Mouse (Mus musculus): ENCODE measurements at regions not wholly inside any gene's neighbourhood (a gene's known extent, or its start where the extent isn't known, plus 50 kb on each side); places are given as distances from the start of the nearest gene placed in this dataset.

DNA sequence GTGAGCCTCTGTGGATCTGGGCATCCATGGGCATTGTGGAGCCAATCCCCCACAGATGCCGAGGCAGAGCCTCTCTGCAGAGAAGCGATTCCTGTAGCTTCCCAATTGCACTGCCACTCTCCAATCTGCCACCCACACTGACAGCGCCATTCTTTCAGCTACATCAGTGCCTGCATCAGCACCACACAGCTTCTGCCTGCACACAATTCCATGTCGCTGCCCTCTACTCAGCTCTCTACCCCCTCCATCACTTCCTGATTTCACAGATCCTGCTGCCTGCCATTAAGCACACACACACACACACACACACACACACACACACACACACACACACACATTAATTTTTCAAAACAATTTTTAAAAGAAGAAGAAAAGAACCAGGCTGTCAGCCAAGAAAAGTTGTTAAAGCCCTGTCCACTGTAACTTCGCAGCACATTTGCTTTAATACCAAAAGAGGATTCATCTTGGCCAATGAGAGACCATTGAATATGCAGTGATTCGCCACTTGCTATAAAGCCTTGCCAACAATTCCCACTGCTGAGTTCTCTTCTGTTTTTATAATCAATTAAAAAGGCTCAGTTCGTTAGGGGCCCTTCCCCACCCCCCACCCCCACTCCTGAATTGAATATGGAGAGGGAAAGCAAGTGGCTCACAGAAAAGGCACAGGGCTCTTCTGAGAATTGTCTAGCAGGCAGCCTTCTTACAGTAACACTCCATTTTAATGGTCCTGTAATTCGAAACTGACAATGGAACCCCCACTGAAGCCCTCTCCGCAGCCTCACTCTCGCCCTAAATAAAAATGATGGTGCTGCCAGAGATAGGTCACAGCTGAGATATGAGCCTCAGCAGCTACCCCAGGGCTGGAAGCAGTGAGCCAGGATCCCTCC, 309.2 kb upstream of the Epha4 start:
- WGBS, result 40% methylated on average over 10 of the region's 10 CpGs
- no peak overlapping the region for H3K4me3 ChIP-seq
- H3K27ac ChIP-seq, result peak overlapping the region; percentile 78
- DNase-seq (ENCODE audit: low spot score), result peak; percentile 10
- H3K4me1 ChIP-seq (replicated peaks), result peaks cover 23% of the 10 kb centered on the region
- H3K9me3 ChIP-seq, result no peaks in the 10 kb centered on the region
- no peaks in the 10 kb centered on the region for H3K36me3 ChIP-seq
- H3K27me3 ChIP-seq (ENCODE audit: insufficient read depth, poor library complexity, severe bottlenecking), result no peaks in the 10 kb centered on the region

DNA sequence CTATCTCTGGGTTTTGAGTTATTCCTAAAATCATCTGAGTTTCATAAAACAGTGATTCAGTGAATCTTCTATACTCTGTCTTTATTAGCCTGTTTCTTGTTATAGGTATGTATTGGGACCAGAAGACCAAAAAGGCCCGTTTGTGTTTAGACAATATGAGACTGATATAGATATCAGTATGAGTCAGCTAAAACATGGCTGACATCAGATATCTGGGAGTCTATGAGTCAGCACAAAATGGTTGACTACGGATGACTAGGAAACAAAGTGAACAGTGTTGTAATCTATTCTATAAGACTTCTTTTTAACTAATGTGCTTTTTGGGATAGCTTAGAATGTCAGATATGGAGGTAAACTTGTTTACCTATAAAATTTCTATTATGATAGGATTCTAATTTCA, 305.2 kb upstream of the Epha4 start:
- no peak for DNase-seq (ENCODE audit: low spot score)
- H3K27ac ChIP-seq, result no peak overlapping the region
- peaks cover 21% of the 10 kb centered on the region for H3K4me1 ChIP-seq (replicated peaks)
- no peaks in the 10 kb centered on the region for H3K36me3 ChIP-seq
- WGBS, result 85% methylated on average over 2 of the region's 2 CpGs
- H3K9me3 ChIP-seq, result no peaks in the 10 kb centered on the region
- H3K27me3 ChIP-seq (ENCODE audit: insufficient read depth, poor library complexity, severe bottlenecking), result no peaks in the 10 kb centered on the region
- H3K4me3 ChIP-seq, result no peak overlapping the region

DNA sequence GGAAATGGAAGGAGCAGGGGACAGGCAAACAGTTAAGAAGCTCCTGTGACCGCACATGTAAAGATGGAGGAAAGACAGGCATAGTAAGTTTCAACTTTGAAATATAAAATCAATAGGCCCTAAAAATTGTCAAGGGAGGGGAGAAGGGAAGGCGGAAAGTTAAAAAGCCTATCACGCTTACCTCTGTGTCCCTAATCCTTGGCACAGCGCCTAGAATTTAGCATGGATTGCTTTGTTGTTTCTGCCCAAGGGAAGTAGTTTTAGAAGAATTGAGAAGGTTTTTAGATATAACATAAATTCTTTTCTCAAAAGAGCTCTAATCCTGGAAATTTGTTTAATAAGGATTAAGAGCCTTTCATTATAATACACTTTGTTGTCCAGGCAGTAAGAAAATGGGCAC, 300.6 kb upstream of the Epha4 start:
- H3K27ac ChIP-seq, result no peak overlapping the region
- no peaks in the 10 kb centered on the region for H3K9me3 ChIP-seq
- WGBS, result 94% methylated on average over 4 of the region's 4 CpGs
- H3K27me3 ChIP-seq (ENCODE audit: insufficient read depth, poor library complexity, severe bottlenecking), result no peaks in the 10 kb centered on the region
- DNase-seq (ENCODE audit: low spot score), result no peak
- no peak overlapping the region for H3K4me3 ChIP-seq
- no peaks in the 10 kb centered on the region for H3K36me3 ChIP-seq
- H3K4me1 ChIP-seq (replicated peaks), result 0 out of 2 replicates have a peak, but pooled peaks cover 4% of the 10 kb centered on the region

DNA sequence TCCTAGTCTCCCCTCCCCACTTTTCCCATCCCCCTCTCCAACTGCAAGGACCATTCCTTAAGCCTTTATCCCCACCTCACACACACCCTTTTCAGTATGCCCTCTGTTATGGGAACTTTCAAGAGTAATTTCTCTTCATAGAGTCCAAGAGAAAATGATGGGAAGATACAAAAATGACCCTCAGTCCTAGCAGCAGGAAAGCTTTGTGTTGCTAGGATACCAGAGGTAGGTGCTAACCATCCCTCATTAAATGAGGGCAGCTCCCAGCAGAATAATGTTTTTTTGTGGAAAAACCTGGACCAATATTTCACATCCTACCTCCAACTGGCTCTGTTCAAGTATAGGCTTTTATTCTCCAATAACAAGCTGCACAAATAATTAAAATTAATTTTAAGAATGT, 296.7 kb upstream of the Epha4 start:
- no peak overlapping the region for H3K4me3 ChIP-seq
- H3K27ac ChIP-seq, result no peak overlapping the region
- H3K9me3 ChIP-seq, result no peaks in the 10 kb centered on the region
- H3K36me3 ChIP-seq, result no peaks in the 10 kb centered on the region
- H3K27me3 ChIP-seq (ENCODE audit: insufficient read depth, poor library complexity, severe bottlenecking), result no peaks in the 10 kb centered on the region
- H3K4me1 ChIP-seq (replicated peaks), result 0 out of 2 replicates have a peak, but pooled peaks cover 4% of the 10 kb centered on the region
- no peak for DNase-seq (ENCODE audit: low spot score)

DNA sequence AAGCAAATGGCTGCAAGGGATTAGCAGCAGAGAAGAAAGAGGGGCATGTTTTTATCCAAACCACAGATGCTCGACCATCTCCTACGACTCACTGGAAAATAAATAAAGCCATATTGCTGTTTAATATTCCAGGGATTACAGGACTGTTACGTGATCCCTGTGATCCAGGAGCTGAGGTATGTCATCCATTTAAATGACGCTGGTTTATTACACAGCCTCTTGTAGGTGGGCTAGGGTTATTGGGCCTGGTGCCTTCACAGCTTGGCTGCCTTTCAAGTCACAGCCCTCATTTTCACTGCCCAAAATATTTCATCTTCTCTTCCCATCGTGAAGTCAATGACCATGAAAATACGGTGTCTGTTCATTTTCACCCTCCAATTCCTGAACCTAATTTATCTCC, 276.1 kb upstream of the Epha4 start:
- Histone ChIP-seq H3K4me3 (no peak overlapping the region), H3K27me3 (ENCODE audit: insufficient read depth, poor library complexity, severe bottlenecking) (no peaks in the 10 kb centered on the region), H3K36me3 (no peaks in the 10 kb centered on the region), H3K9me3 (no peaks in the 10 kb centered on the region), H3K4me1 (replicated peaks) (no peaks in the 10 kb centered on the region), H3K27ac (no peak overlapping the region)
- WGBS, result 92% methylated on average over 6 of the region's 6 CpGs
- no peak for DNase-seq (ENCODE audit: low spot score)

DNA sequence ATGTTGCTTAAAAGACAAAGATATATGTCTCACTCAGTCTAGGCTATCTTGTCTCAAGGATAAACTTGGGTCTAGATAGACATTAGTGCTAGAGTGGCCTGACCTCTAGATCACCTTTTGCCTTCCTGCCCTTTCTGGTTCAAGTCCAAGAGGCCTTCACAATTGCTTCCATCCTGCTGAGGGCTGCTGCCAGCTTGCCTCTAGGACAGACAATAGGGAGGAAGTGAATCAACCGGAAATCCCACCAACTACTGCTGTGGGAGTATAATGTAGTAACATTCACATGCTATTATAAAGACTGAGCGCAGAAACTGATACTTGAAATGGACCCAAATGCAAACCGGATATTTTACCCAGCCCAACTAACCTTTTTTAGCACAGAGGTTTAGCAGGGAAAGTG, 239.4 kb upstream of the Epha4 start:
- no peak overlapping the region for H3K27ac ChIP-seq
- no peaks in the 10 kb centered on the region for H3K4me1 ChIP-seq (replicated peaks)
- WGBS, result 85% methylated on average over 3 of the region's 3 CpGs
- H3K27me3 ChIP-seq (ENCODE audit: insufficient read depth, poor library complexity, severe bottlenecking), result no peaks in the 10 kb centered on the region
- H3K4me3 ChIP-seq, result no peak overlapping the region
- DNase-seq (ENCODE audit: low spot score), result no peak
- H3K9me3 ChIP-seq, result 0 out of 2 replicates have a peak, but pooled peaks cover 6% of the 10 kb centered on the region
- no peaks in the 10 kb centered on the region for H3K36me3 ChIP-seq

DNA sequence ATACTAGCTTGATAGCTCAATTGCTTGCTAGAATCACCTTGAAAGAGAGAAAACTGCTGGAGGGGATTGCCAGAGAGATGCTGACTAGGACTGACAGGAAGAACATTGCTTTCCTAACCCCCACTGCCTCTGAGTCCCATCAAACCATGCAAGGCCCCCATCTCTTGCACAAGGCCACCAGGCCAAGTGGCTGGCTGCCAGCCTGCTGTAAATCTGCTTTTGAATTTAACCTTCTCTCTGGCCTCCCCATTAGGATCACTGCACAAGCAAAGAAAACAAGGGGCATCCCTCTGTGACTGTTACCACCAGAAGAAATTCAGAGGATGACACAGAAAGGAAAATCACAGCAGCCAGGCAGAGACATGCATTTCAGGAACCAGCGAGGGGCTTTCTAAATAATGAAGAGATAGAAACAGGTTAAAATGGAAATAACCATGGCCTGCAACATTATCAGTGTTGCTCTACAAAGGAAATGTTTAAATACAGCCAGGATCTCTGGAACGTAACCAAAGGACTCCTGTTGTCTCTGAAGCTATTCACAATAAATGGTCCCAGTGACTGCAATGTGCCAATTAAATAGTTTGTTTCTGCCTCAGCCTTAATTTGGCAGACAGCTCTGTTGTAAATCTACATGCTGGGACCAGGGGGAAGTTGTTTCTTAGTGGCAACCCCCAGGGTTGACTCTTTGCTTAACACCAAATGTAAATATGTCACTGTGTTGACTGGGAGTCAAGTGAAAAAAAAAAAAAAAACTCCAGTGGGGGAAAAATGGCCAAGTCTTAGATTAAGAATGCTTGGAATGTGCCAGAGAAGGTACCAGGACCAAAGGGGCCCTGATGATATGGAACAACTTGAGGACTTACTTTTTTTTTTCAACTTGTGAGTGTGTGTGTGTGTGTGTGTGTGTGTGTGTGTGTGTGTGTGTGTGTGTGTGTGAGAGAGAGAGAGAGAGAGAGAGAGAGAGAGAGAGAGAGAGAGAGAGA, 233.9 kb upstream of the Epha4 start:
- H3K36me3 ChIP-seq, result no peaks in the 10 kb centered on the region
- no peak overlapping the region for H3K4me3 ChIP-seq
- no peak for DNase-seq (ENCODE audit: low spot score)
- no peaks in the 10 kb centered on the region for H3K27me3 ChIP-seq (ENCODE audit: insufficient read depth, poor library complexity, severe bottlenecking)
- H3K27ac ChIP-seq, result no peak overlapping the region
- 66% methylated on average over 2 of the region's 2 CpGs for WGBS
- H3K9me3 ChIP-seq, result no peaks in the 10 kb centered on the region
- 0 out of 2 replicates have a peak, but pooled peaks cover 2% of the 10 kb centered on the region for H3K4me1 ChIP-seq (replicated peaks)

DNA sequence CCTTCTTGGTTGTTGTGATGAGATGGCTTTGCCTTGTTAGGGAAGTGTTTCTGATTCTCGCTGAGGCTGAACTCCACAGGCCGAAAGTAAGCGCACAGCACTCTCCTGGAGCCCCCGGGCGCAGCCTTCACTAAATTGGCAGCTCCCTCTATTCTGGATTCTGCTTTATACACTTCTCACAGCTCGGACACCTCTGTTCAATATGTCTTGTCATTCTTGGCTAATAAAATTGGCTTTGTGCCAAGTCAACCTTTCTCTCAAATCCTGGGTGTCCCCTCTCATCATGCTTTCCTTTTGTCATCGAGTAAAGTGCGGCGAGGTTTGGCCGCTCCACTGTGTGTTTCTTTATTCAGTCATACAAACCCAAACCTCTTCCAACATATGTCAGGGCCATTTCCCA, 217.2 kb upstream of the Epha4 start:
- Histone ChIP-seq H3K27me3 (ENCODE audit: insufficient read depth, poor library complexity, severe bottlenecking) (no peaks in the 10 kb centered on the region), H3K4me3 (no peak overlapping the region), H3K36me3 (no peaks in the 10 kb centered on the region), H3K9me3 (no peaks in the 10 kb centered on the region), H3K4me1 (replicated peaks) (no peaks in the 10 kb centered on the region), H3K27ac (no peak overlapping the region)
- no peak for DNase-seq (ENCODE audit: low spot score)
- WGBS, result 85% methylated on average over 10 of the region's 10 CpGs

DNA sequence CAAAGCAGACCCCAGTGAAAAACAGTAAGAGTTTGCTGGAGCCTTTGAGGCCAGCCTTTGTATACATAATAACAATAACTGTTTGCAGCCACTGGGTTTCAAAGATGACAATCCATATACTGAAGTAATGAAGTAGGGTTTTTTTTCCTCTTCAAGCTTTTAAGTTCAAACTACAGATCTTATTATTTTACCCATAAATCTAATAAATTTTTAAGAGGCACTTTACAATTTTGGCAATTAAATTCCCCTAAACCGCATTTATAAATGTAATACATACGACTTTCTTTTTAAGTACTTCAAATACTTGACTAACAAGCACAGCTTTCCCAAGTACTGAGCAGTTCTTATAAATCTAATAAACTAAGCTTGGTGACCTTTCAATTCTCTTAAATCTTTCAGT, 212.7 kb upstream of the Epha4 start:
- Histone ChIP-seq H3K9me3 (no peaks in the 10 kb centered on the region), H3K27ac (no peak overlapping the region), H3K36me3 (no peaks in the 10 kb centered on the region), H3K4me1 (replicated peaks) (no peaks in the 10 kb centered on the region), H3K4me3 (no peak overlapping the region), H3K27me3 (ENCODE audit: insufficient read depth, poor library complexity, severe bottlenecking) (no peaks in the 10 kb centered on the region)
- 93% methylated on average over 2 of the region's 2 CpGs for WGBS
- no peak for DNase-seq (ENCODE audit: low spot score)

DNA sequence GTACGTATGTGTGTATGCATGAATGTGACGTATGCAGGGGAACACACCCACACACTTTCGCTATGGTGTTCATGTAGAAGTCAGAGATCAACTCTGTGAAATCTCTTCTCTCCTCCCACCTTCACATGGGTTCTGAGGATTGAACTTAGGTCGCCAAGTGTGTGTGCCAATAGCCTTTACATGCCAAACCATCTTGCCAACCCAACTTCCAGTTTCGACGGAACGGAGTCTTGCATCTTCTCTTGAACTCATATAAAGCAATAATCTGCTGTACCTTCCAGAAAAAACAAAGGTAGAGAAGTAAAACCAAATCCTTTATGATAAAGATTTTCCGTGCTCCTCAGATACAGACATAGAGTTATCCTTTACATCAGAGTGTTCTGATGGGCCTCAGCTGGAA, 208.4 kb upstream of the Epha4 start:
- DNase-seq (ENCODE audit: low spot score), result no peak
- no peaks in the 10 kb centered on the region for H3K27me3 ChIP-seq (ENCODE audit: insufficient read depth, poor library complexity, severe bottlenecking)
- WGBS, result 94% methylated on average over 8 of the region's 8 CpGs
- no peaks in the 10 kb centered on the region for H3K4me1 ChIP-seq (replicated peaks)
- no peak overlapping the region for H3K27ac ChIP-seq
- no peak overlapping the region for H3K4me3 ChIP-seq
- no peaks in the 10 kb centered on the region for H3K36me3 ChIP-seq
- no peaks in the 10 kb centered on the region for H3K9me3 ChIP-seq

DNA sequence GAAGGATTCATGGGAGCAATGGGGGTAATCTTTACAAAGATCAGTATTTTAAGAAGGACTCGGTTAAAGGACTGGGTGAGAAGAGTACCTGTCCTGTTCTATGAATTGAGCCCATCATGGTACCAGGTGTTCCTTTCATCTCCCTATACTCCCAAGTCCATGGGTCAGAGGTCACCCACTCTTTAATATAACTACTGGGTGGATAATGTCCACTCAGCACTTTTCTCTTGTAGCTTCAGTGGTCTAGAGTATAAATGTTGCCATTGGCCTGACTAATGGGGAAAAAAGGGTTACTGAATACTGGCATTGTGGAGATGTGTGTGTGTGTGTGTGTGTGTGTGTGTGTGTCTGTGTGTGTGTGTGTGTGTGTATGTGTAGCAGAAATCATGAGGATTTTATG, 206.0 kb upstream of the Epha4 start:
- H3K27ac ChIP-seq, result no peak overlapping the region
- H3K27me3 ChIP-seq (ENCODE audit: insufficient read depth, poor library complexity, severe bottlenecking), result no peaks in the 10 kb centered on the region
- 91% methylated on average over 1 of the region's 1 CpGs for WGBS
- H3K4me1 ChIP-seq (replicated peaks), result no peaks in the 10 kb centered on the region
- H3K36me3 ChIP-seq, result no peaks in the 10 kb centered on the region
- H3K4me3 ChIP-seq, result no peak overlapping the region
- no peaks in the 10 kb centered on the region for H3K9me3 ChIP-seq
- no peak for DNase-seq (ENCODE audit: low spot score)

DNA sequence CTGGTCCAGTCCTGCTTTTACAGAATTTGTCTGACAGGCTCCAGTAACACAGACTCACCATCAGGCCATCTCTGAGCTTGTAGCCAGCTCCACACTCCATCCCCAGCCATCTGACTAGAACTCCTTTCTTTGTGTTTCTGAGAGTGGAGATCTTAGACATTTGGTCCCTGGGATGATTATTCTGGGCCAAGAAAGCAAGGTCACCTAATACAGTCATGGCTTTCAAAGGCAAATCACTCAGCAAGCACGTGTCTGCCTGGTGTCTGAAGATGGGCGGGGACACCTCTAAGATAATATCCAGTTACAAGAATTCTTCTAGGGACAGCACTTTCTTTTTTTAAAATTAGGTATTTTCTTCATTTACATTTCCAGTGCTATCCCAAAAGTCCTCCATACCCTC, 198.1 kb upstream of the Epha4 start:
- WGBS, result 75% methylated on average over 2 of the region's 2 CpGs
- no peaks in the 10 kb centered on the region for H3K9me3 ChIP-seq
- peaks cover 6% of the 10 kb centered on the region; the same call in 1 of the 2 replicates for H3K4me1 ChIP-seq (replicated peaks)
- no peaks in the 10 kb centered on the region for H3K27me3 ChIP-seq (ENCODE audit: insufficient read depth, poor library complexity, severe bottlenecking)
- no peak for DNase-seq (ENCODE audit: low spot score)
- H3K4me3 ChIP-seq, result no peak overlapping the region
- H3K36me3 ChIP-seq, result no peaks in the 10 kb centered on the region
- H3K27ac ChIP-seq, result no peak overlapping the region

Data from hindbrain, embryonic 10.5 days (tissue).